Mouse (Mus musculus) kidney, adult 2 months (tissue): ENCODE results near the gene Gadd45g. TPM values are rescaled to one million over a fixed set of nuclear protein-coding genes. Genes with fewer than 3 reads are reported as not detected.

Experiments
- DNase-seq: peaks from one replicate; pipeline ENCODE4 v3.0.0; 2021
- H3K27ac ChIP-seq: fragments of 200-500 bp; 2 replicates; pipeline ENCODE4 v1.5.1; 2012; ENCODE audit warnings: low read depth, low read length, control low read depth, inconsistent platforms; ENCODE audit not compliant: insufficient read depth
- H3K27me3 ChIP-seq: fragments of 200-500 bp; replicated peaks from 2 replicates; pipeline ENCODE4 v1.6.1; 2012; ENCODE audit warnings: mild to moderate bottlenecking, moderate library complexity, low read length, inconsistent platforms; ENCODE audit not compliant: control insufficient read depth, insufficient read depth
- H3K36me3 ChIP-seq: fragments of 200-500 bp; 2 replicates; pipeline ENCODE4 v1.6.1; 2012; ENCODE audit warnings: mild to moderate bottlenecking, moderate library complexity, low read length, inconsistent platforms; ENCODE audit not compliant: control insufficient read depth, insufficient read depth
- H3K4me1 ChIP-seq: fragments of 200-500 bp; 2 replicates; pipeline ENCODE4 v1.6.1; 2011; ENCODE audit warnings: low read length; ENCODE audit not compliant: control insufficient read depth, insufficient read depth
- H3K4me3 ChIP-seq: fragments of 200-500 bp; 2 replicates; pipeline ENCODE4 v1.5.1; 2011; ENCODE audit warnings: mild to moderate bottlenecking, low read depth, low read length, control low read depth; ENCODE audit not compliant: insufficient read depth
- CTCF ChIP-seq: fragments of 200-500 bp; conservative IDR thresholded peaks from 2 replicates; pipeline ENCODE4 v1.5.1; 2011; ENCODE audit warnings: low read depth, mild to moderate bottlenecking, control low read depth, low read length, moderate library complexity, mixed read lengths; ENCODE audit not compliant: insufficient read depth, insufficient read length
- POLR2A ChIP-seq: fragments of 200-500 bp; IDR thresholded peaks from one replicate; pipeline ENCODE4 v1.6.1; 2011; ENCODE audit warnings: low read depth, low read length, control low read depth
- WGBS: fragments of 180-500 bp; shearing (Covaris S2); methylation state at CpG from one replicate; pipeline ENCODE4 v1.1.7; 2018; 5-methylcytosine and 5-hydroxymethylcytosine counted together
- polyA plus RNA-seq: library from polyadenylated mRNA; depleted of rRNA; stranded (reverse); fragments of >200 nt; gene quantifications from 2 replicates; pipeline ENCODE4 v1.2.3, GENCODE M21; 2012

Gadd45g gene
- polyA plus RNA-seq, 1 experiment: 57.2 TPM

DNA sequence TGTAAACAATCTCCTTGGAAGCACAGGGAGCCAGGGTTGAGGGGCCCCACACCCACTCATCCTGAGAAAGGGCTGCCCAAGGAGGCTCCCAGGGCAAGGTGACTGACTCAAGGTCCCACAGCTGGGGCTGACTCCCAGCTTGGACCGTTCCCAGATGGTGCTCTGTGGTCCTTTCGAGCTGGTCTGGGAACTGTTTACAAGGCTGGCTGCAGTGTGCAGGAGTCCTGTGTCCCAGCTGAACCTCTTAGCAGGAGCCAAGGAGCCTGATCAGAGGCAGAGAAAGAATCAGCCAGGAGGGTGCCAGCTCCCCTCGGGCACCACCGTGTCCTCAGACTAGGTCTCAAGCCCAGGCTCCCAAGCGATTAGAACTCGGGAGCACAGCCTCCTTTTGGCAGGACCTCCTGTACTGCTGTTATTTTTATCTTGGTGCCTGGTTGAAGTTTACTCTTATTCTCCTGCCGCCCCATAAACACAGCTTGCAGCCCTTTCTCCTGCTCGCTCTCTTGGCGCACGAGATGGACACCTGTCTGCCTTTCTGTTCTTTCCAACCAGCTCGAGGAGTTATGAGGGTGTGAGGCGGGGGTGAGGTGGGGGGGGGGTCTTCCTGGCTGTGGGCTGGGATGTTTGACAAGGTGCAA, 22.1 kb downstream of the Gadd45g start:
- H3K36me3 ChIP-seq: no peaks in the 10 kb centered on the region
- no peak overlapping the region for H3K4me3 ChIP-seq
- peaks cover 42% of the 10 kb centered on the region; the same call in 1 of the 2 replicates for H3K4me1 ChIP-seq
- peak; percentile 86 for DNase-seq
- H3K27me3 ChIP-seq: no peaks in the 10 kb centered on the region
- peak overlapping the region; percentile 77 for H3K27ac ChIP-seq
- whole genome bisulfite sequencing: 27% methylated on average over 12 of the region's 12 CpGs
- TF ChIP-seq POLR2A (no peak), CTCF (no peak)

DNA sequence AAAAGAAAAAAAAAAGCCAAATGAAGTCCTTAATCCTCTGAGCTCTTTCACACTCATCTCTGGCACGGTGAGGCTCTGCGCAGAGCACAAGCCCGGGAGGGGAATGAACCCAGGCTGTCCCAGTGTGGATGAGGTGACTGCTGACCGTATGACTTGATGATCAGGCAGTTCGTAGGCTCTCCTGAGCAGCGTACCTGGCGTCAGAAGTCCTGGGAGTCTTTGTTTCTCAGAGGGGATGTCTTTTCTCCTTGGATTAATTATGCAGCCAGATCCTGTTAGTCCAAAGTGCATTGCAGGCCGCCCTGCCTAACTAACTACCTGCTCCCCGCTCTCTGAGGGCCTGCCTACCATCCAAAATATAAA, 22.6 kb downstream of the Gadd45g start:
- peak overlapping the region; percentile 64 for H3K27ac ChIP-seq

DNA sequence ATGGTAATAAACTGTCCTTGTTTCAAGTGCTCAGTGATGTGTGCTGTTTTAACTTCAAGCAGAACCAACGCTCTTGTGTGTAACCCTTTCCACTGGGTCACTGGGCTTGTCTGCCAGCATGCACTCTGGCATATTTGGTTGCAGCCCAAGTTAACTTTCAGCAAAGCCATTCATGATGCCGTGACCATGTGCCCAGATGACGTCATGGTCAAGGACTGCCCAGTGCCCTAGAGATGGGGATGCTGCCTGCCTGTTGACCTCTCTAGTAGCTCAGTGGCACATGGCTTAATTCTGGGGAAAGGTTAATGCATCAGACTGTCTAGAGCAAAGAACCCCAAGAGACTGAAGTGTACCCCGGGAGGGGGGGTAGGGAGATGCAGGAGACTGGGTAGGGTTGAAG, 24.7 kb downstream of the Gadd45g start:
- no peaks in the 10 kb centered on the region for H3K36me3 ChIP-seq

More for the DNA sequence above, 22.6 kb downstream of the Gadd45g start:
- 59% methylated on average over 9 of the region's 9 CpGs for WGBS
- no peaks in the 10 kb centered on the region for H3K27me3 ChIP-seq
- no peak overlapping the region for H3K4me3 ChIP-seq
- TF ChIP-seq CTCF (no peak), POLR2A (no peak)
- H3K4me1 ChIP-seq: peaks cover 42% of the 10 kb centered on the region; the same call in 1 of the 2 replicates
- DNase-seq: peak; percentile 73
- H3K36me3 ChIP-seq: no peaks in the 10 kb centered on the region

DNA sequence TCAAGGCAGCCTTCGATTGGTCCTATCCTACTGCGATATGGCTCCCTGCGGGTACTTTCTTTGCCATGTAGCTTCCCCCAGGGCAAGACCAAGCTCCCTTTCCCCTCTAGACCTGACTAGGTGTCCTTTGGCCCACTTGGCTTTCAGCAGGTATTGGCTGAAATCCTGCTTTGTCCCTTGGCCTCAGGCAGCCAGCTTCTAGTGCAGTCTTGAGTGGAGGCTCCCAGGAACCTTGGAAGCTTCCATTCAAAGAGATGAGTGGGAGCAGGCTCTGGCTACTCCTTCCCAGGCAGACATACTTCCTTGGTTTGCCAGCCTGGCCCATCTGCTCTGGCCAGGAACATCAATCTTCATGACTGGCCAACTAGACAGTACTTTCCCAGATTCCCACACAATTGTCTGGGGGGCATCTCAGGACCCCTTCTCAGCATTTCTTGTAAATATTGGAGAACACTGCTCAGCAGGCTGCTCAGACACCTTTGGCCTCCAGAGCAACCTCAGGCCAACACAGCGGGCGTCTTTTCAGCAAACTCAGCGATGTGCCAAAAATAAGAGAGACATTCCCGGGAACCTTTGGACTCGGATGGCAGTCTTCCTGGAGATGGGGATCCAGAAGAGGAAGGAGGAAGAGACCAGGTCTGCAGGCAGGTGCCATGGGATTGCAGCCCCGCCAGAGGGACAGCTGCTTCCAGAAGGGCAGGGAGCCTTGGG, 25.9 kb downstream of the Gadd45g start:
- Histone ChIP-seq H3K27ac (peak overlapping the region; percentile 77), H3K36me3 (no peaks in the 10 kb centered on the region), H3K4me3 (no peak overlapping the region), H3K4me1 (peaks cover 34% of the 10 kb centered on the region; the same call in 1 of the 2 replicates), H3K27me3 (no peaks in the 10 kb centered on the region)
- no peak for TF ChIP-seq POLR2A
- no peak for TF ChIP-seq CTCF
- 65% methylated on average over 9 of the region's 9 CpGs for WGBS
- DNase-seq: peak; percentile 92

More for the DNA sequence above, 24.7 kb downstream of the Gadd45g start:
- TF ChIP-seq CTCF (no peak; the same call in 1 of the 2 replicates), POLR2A (no peak)
- Histone ChIP-seq H3K27ac (no peak overlapping the region), H3K27me3 (no peaks in the 10 kb centered on the region), H3K4me1 (peaks cover 37% of the 10 kb centered on the region; the same call in 1 of the 2 replicates), H3K4me3 (no peak overlapping the region)
- peak; percentile 94 for DNase-seq
- WGBS: 55% methylated on average over 4 of the region's 4 CpGs

DNA sequence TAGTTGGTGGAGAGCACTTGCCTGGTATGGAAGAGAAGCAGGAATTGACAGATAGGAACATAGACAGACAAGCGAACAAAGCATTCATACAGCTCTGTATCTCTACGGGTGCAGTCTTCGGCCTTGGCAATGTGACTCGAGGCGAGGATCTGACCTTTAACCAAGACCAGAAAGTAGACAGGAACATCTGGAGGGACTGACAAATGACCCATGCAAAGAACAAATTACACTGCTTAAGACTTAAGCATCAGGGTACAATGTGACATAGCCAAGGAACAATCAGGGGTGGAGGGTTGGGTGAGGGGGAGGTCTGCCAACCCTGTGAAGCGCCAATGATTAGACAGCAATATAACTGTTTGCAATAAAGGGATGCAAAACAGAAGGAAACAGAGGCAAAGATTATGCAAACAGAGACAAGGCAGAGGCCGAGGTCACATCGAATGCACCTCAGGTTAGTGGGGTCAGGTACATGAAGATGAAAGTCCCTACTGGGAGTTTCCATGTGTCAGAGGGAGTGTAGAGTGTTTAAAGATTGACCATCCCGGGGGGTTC, 26.6 kb downstream of the Gadd45g start:
- TF ChIP-seq CTCF (no peak), POLR2A (no peak)
- 61% methylated on average over 9 of the region's 9 CpGs for WGBS
- Histone ChIP-seq H3K27me3 (no peaks in the 10 kb centered on the region), H3K36me3 (no peaks in the 10 kb centered on the region), H3K27ac (peak overlapping the region; percentile 33), H3K4me1 (peaks cover 32% of the 10 kb centered on the region; the same call in 1 of the 2 replicates), H3K4me3 (no peak overlapping the region)
- peak; percentile 85 for DNase-seq

DNA sequence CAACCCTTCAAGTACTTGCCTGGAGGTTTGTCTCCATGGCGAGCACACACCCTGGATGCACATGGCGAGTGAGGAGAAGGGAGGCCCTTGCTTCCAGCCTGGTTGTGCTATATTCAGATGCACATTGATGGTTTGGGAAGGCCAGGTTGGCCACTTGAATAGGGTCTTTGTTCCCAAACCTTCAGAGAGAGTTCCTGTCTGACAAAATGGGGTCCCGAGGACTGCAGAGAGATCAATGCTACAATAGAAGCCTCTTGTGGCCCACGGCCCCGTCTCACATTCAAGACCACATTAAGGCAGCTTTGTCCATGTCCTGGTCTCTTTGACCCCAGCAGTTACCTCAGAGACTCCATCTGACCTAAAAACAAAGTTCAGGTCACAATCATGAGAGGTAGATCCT, 27.3 kb downstream of the Gadd45g start:
- DNase-seq: no peak
- no peak for TF ChIP-seq POLR2A
- TF ChIP-seq CTCF: no peak
- peaks cover 26% of the 10 kb centered on the region; the same call in 1 of the 2 replicates for H3K4me1 ChIP-seq

DNA sequence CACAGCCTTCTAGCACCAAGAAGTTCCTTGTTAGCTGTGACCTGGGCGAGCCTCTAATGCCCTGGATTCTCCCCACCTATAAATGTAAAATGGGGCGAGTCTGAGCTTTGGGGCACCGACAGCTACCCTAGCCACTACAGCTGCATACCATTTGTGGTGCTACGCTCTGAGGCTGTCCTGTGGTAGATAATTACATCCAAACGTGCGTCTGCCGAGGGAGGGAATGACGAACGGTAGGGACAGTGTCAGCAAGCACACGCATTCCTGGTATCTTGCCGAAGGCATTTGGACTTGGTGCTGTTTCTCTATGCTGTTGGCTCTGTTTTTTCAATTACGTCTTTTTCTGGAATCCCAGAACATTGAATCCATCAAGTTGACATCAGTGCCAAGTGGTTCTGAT, 29.7 kb downstream of the Gadd45g start:
- 88% methylated on average over 12 of the region's 12 CpGs for WGBS

More for the DNA sequence above, 27.3 kb downstream of the Gadd45g start:
- WGBS: 98% methylated on average over 5 of the region's 5 CpGs
- Histone ChIP-seq H3K36me3 (no peaks in the 10 kb centered on the region), H3K4me3 (no peak overlapping the region), H3K27ac (no peak overlapping the region), H3K27me3 (no peaks in the 10 kb centered on the region)

More for the DNA sequence above, 29.7 kb downstream of the Gadd45g start:
- no peaks in the 10 kb centered on the region for H3K36me3 ChIP-seq
- H3K27ac ChIP-seq: no peak overlapping the region
- no peak overlapping the region for H3K4me3 ChIP-seq
- peaks cover 16% of the 10 kb centered on the region for H3K4me1 ChIP-seq
- H3K27me3 ChIP-seq: no peaks in the 10 kb centered on the region
- DNase-seq: no peak
- TF ChIP-seq POLR2A: no peak
- TF ChIP-seq CTCF: no peak
